Mouse (Mus musculus) stomach, embryonic 14.5 days (tissue): ENCODE results near the gene Rac2. TPM values are rescaled to one million over a fixed set of nuclear protein-coding genes. Genes with fewer than 3 reads are reported as not detected.

ENCODE experiments used
- ATAC-seq: fragments of 200-750 bp; cut with Nextera tagmentation; 2 replicates; pipeline ENCODE4 v1.8.0; 2017; ENCODE audit warnings: low read depth, moderate TSS enrichment; ENCODE audit not compliant: insufficient number of reproducible peaks, insufficient read depth, low FRiP score
- H3K27ac ChIP-seq: fragments of 300-500 bp; sonication (generic); 2 replicates; pipeline ENCODE4 v1.5.1; 2014; ENCODE audit warnings: mild to moderate bottlenecking, low read length, moderate library complexity, mixed read lengths
- H3K27me3 ChIP-seq: fragments of 300-500 bp; sonication (generic); 2 replicates; pipeline ENCODE4 v1.6.1; 2014; ENCODE audit warnings: low read length, control low read depth, mixed read lengths; ENCODE audit not compliant: control insufficient read depth, insufficient read depth
- H3K36me3 ChIP-seq: fragments of 300-500 bp; sonication (generic); 2 replicates; pipeline ENCODE4 v1.6.1; 2014; ENCODE audit warnings: mild to moderate bottlenecking, control low read depth, low read length, moderate library complexity, mixed read lengths; ENCODE audit not compliant: control insufficient read depth, insufficient read depth
- H3K4me1 ChIP-seq: fragments of 300-500 bp; sonication (generic); 2 replicates; pipeline ENCODE4 v1.6.1; 2014; ENCODE audit warnings: low read length, control low read depth, mixed read lengths; ENCODE audit not compliant: control insufficient read depth, insufficient read depth
- H3K4me2 ChIP-seq: fragments of 300-500 bp; sonication (generic); replicated peaks from 2 replicates; pipeline ENCODE4 v1.6.1; 2014; ENCODE audit warnings: low read depth, low read length, control low read depth
- H3K4me3 ChIP-seq: fragments of 300-500 bp; sonication (generic); 2 replicates; pipeline ENCODE4 v1.5.1; 2014; ENCODE audit warnings: low read depth, low read length, control low read depth
- H3K9ac ChIP-seq: fragments of 300-500 bp; sonication (generic); replicated peaks from 2 replicates; pipeline ENCODE4 v1.6.1; 2014; ENCODE audit warnings: low read depth, mild to moderate bottlenecking, control low read depth, low read length, moderate library complexity, mixed read lengths
- H3K9me3 ChIP-seq: fragments of 300-500 bp; sonication (generic); 2 replicates; pipeline ENCODE4 v1.6.1; 2016; ENCODE audit warnings: low read depth, low read length, control low read depth; ENCODE audit not compliant: control insufficient read depth
- WGBS: fragments of 180-500 bp; shearing (Covaris S2); extraction: QIAGEN DNeasy Blood & Tissue Kit; methylation state at CpG from one replicate; pipeline ENCODE4 v1.1.7; 2014; 5-methylcytosine and 5-hydroxymethylcytosine counted together
- polyA plus RNA-seq: library from polyadenylated mRNA; unstranded; fragments of >200 nt; fragmentation: Nextera tagmentation; extraction: Ambion mirVana; gene quantifications from 2 replicates; pipeline ENCODE4 v1.2.1, GENCODE M21; 2014

Rac2 gene
- 9.4 and 15.9 TPM in 2 replicates for polyA plus RNA-seq

GRCm38 (mm10) chr15:78572658-78573397, at the start of gene Rac2:
Gene Rac2 (minus strand): TSS chr15:78572783.
- H3K4me3 ChIP-seq, result no peak within 1 kb of the TSS
- 74% methylated on average over 8 of the region's 8 CpGs for WGBS
- H3K9ac ChIP-seq, result no peak within 1 kb of the TSS
- H3K9me3 ChIP-seq, result no peaks in the 10 kb centered on the region
- no peaks in the 10 kb centered on the region for H3K36me3 ChIP-seq
- H3K27me3 ChIP-seq, result 0 out of 2 replicates have a peak, but pooled peaks cover 2% of the 10 kb centered on the region
- 0 out of 2 replicates have a peak, but pooled peaks have one; percentile 46 for ATAC-seq
- H3K4me2 ChIP-seq, result no peak within 1 kb of the TSS
- no peak within 1 kb of the TSS for H3K27ac ChIP-seq
- no peaks in the 10 kb centered on the region for H3K4me1 ChIP-seq

GRCm38 (mm10) chr15:78616973-78617372, 44.4 kb upstream of the Rac2 start:
- no peaks in the 10 kb centered on the region for H3K27me3 ChIP-seq
- no peak overlapping the region for H3K27ac ChIP-seq
- H3K4me3 ChIP-seq, result no peak overlapping the region
- WGBS, result 76% methylated on average over 2 of the region's 2 CpGs
- no peak overlapping the region for H3K9ac ChIP-seq
- no peak overlapping the region for H3K4me2 ChIP-seq
- no peaks in the 10 kb centered on the region for H3K9me3 ChIP-seq
- ATAC-seq, result no peak
- H3K36me3 ChIP-seq, result no peaks in the 10 kb centered on the region
- no peaks in the 10 kb centered on the region for H3K4me1 ChIP-seq

- Histone ChIP-seq H3K4me2 (no peak overlapping the region), H3K4me1 (no peaks in the 10 kb centered on the region), H3K27me3 (no peaks in the 10 kb centered on the region), H3K36me3 (no peaks in the 10 kb centered on the region), H3K9me3 (no peaks in the 10 kb centered on the region), H3K9ac (no peak overlapping the region), H3K27ac (no peak overlapping the region), H3K4me3 (no peak overlapping the region)
- ATAC-seq, result no peak
- 80% methylated on average over 7 of the region's 7 CpGs for WGBS
These were observed 42.0 kb upstream of the Rac2 start for GRCm38 (mm10) chr15:78614536-78614935.

- no peak overlapping the region for H3K9ac ChIP-seq
- 46% methylated on average over 12 of the region's 12 CpGs for WGBS
These were observed 38.3 kb upstream of the Rac2 start for GRCm38 (mm10) chr15:78610705-78611462.

GRCm38 (mm10) chr15:78607463-78607862, 34.9 kb upstream of the Rac2 start:
- no peaks in the 10 kb centered on the region for H3K9me3 ChIP-seq
- H3K4me2 ChIP-seq, result no peak overlapping the region
- H3K36me3 ChIP-seq, result no peaks in the 10 kb centered on the region
- no peaks in the 10 kb centered on the region for H3K27me3 ChIP-seq
- no peak overlapping the region for H3K4me3 ChIP-seq
- 46% methylated on average over 4 of the region's 4 CpGs for WGBS
- ATAC-seq, result 0 out of 2 replicates have a peak, but pooled peaks have one; percentile 46
- H3K27ac ChIP-seq, result no peak overlapping the region
- H3K4me1 ChIP-seq, result 0 out of 2 replicates have a peak, but pooled peaks cover 3% of the 10 kb centered on the region
- H3K9ac ChIP-seq, result no peak overlapping the region

More at GRCm38 (mm10) chr15:78610705-78611462, 38.3 kb upstream of the Rac2 start:
- Histone ChIP-seq H3K9me3 (no peaks in the 10 kb centered on the region), H3K36me3 (no peaks in the 10 kb centered on the region), H3K4me1 (no peaks in the 10 kb centered on the region), H3K27me3 (no peaks in the 10 kb centered on the region), H3K27ac (no peak overlapping the region), H3K4me3 (no peak overlapping the region), H3K4me2 (no peak overlapping the region)
- no peak for ATAC-seq

- Histone ChIP-seq H3K4me1 (0 out of 2 replicates have a peak, but pooled peaks cover 3% of the 10 kb centered on the region), H3K27ac (no peak overlapping the region), H3K9ac (no peak overlapping the region), H3K9me3 (no peaks in the 10 kb centered on the region), H3K27me3 (no peaks in the 10 kb centered on the region), H3K4me3 (no peak overlapping the region), H3K36me3 (no peaks in the 10 kb centered on the region), H3K4me2 (no peak overlapping the region)
- ATAC-seq, result no peak
- WGBS, result 85% methylated on average over 6 of the region's 6 CpGs
These were observed 33.5 kb upstream of the Rac2 start for GRCm38 (mm10) chr15:78606059-78606458.

- Histone ChIP-seq H3K36me3 (no peaks in the 10 kb centered on the region), H3K4me1 (0 out of 2 replicates have a peak, but pooled peaks cover 3% of the 10 kb centered on the region), H3K4me3 (no peak overlapping the region), H3K9ac (no peak overlapping the region), H3K27ac (no peak overlapping the region), H3K27me3 (no peaks in the 10 kb centered on the region), H3K9me3 (no peaks in the 10 kb centered on the region), H3K4me2 (no peak overlapping the region)
- WGBS, result 35% methylated on average over 3 of the region's 3 CpGs
- ATAC-seq, result no peak
These were observed 32.8 kb upstream of the Rac2 start for GRCm38 (mm10) chr15:78605371-78605791.

- no peak overlapping the region for H3K4me3 ChIP-seq
- no peak for ATAC-seq
- WGBS, result 58% methylated on average over 6 of the region's 6 CpGs
- 0 out of 2 replicates have a peak, but pooled peaks cover 3% of the 10 kb centered on the region for H3K4me1 ChIP-seq
- no peak overlapping the region for H3K9ac ChIP-seq
- no peaks in the 10 kb centered on the region for H3K36me3 ChIP-seq
- no peak overlapping the region for H3K4me2 ChIP-seq
- no peaks in the 10 kb centered on the region for H3K9me3 ChIP-seq
- no peak overlapping the region for H3K27ac ChIP-seq
- no peaks in the 10 kb centered on the region for H3K27me3 ChIP-seq
These were observed 31.7 kb upstream of the Rac2 start for GRCm38 (mm10) chr15:78604255-78604654.
